Mouse (Mus musculus) thymus, postnatal 0 days (tissue): Measurements from ENCODE around the gene Tmem184c. TPM values are rescaled to one million over a fixed set of nuclear protein-coding genes. Genes with fewer than 3 reads are reported as not detected.

ENCODE experiments used
- polyA plus RNA-seq: library from polyadenylated mRNA; unstranded; fragments of >200 nt; fragmentation: Nextera tagmentation; extraction: Ambion mirVana; gene quantifications from 2 replicates; pipeline ENCODE4 v1.2.1, GENCODE M21; 2015

Tmem184c gene
- polyA plus RNA-seq, 1 experiment from 2014 or later = 31.5 TPM

Other genes starting within 250 kb of the Tmem184c start
- 16.5 and 17.8 TPM in 2 replicates for gene Arhgap10, start 92.7 kb downstream of the Tmem184c start, polyA plus RNA-seq
- 23.8 and 25.8 TPM in 2 replicates for gene Prmt9, start 61.3 kb downstream of the Tmem184c start, polyA plus RNA-seq
- gene Ednra, start 113.8 kb upstream of the Tmem184c start, polyA plus RNA-seq = 2.5 and 3.6 TPM in 2 replicates